Mouse (Mus musculus): ENCODE measurements at regions not wholly inside any gene's neighbourhood (a gene's known extent, or its start where the extent isn't known, plus 50 kb on each side); places are given as distances from the start of the nearest gene placed in this dataset.

DNA sequence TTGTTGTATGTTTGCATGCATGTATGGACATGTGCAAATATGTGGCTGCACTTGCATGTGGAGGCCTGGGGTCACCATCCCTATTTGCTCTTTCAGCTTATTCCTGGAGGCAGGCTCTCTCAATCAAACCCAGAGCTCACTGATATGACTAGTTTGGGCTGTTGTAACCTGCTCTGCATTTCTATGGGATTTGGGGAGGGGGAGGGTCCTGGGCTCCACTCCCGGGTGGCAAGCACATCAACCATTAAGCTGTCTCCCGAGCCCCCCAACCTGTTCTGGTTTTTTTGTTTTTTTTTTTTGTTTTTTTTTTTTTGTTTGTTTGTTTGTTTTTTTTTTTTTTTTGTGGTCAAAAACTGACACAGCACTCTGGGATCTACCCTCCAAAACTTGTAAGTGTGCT is 386.5 kb downstream of the Med13l start:
- WGBS = 30% methylated on average over 2 of the region's 2 CpGs
- ATAC-seq (ENCODE audit: insufficient read depth, low FRiP score, low TSS enrichment) (no peak), DNase-seq (ENCODE audit: low spot score) (no peak)
- Histone ChIP-seq H3K27me3 (ENCODE audit: control insufficient read depth, insufficient read depth, low read length) (no peaks in the 10 kb centered on the region; the same call in 1 of the 2 replicates), H3K4me2 (ENCODE audit: low read depth) (no peak overlapping the region), H3K4me3 (ENCODE audit: low read depth, low read length) (no peak overlapping the region), H3K27ac (ENCODE audit: low read depth, low read length) (no peak overlapping the region), H3K36me3 (ENCODE audit: control insufficient read depth, insufficient read depth, low read length) (no peaks in the 10 kb centered on the region), H3K4me1 (ENCODE audit: control insufficient read depth, insufficient read depth, low read length) (peaks cover 5% of the 10 kb centered on the region; the same call in 1 of the 2 replicates), H3K9me3 (ENCODE audit: control insufficient read depth, low read length) (no peaks in the 10 kb centered on the region), H3K9ac (ENCODE audit: low read length) (no peak overlapping the region)

DNA sequence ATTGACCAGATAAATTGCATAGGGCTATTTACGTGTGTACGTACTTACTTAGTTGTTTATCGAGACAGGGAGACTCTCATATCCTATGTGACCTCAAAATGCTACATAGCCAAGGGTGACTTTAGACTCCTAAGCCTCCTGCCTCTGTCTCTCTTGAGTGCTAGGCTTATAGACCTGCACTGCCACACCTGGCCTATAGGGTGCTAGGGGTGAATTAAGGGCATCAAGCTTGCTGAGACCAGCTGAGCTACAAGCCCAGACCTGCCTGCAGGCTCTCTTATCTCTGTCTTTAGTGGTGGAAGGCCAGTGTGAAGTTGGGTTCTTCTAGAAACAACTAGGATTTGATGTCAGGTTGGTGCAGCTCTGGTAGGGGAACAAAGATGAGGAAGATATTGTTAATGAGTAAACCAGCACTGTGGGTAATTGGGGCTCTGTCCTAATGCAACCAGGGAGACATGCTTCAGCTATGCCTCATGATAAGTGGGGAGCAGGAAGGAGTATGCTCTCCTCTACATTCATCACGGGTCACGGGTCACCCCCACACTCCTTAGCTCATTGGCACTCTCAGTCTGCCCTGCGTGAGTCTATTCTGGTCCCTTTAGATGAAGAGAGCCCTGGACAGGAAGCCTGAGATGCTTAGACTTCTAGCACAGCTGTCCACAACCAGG is 387.8 kb downstream of the Med13l start:
- ATAC-seq (ENCODE audit: insufficient read depth, low FRiP score, low TSS enrichment) (no peak), DNase-seq (ENCODE audit: low spot score) (no peak)
- Histone ChIP-seq H3K36me3 (ENCODE audit: control insufficient read depth, insufficient read depth, low read length) (no peaks in the 10 kb centered on the region), H3K27me3 (ENCODE audit: control insufficient read depth, insufficient read depth, low read length) (no peaks in the 10 kb centered on the region; the same call in 1 of the 2 replicates), H3K9ac (ENCODE audit: low read length) (no peak overlapping the region), H3K4me3 (ENCODE audit: low read depth, low read length) (no peak overlapping the region), H3K9me3 (ENCODE audit: control insufficient read depth, low read length) (no peaks in the 10 kb centered on the region), H3K4me2 (ENCODE audit: low read depth) (no peak overlapping the region), H3K27ac (ENCODE audit: low read depth, low read length) (no peak overlapping the region), H3K4me1 (ENCODE audit: control insufficient read depth, insufficient read depth, low read length) (peaks cover 5% of the 10 kb centered on the region; the same call in 1 of the 2 replicates)
- WGBS = 90% methylated on average over 6 of the region's 6 CpGs

DNA sequence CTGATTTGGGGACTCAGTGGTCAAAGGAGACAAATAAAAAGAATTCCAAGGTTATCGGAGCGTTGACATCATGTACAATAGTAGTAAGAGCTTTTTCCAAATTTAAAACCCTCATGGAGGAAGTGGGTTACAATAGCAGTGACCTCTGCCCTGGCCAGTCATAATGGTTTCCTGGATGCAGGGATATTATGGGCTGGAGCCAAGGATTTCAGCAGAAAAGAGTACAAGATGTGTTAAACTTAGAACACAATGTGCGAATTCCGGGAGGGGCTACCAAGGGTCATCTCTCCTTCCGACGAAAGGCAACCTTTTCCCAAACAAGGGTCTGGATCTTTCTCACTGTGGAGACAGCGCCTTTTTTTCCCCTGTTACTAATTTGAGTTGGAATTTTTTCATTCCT is 390.6 kb downstream of the Med13l start:
- H3K4me1 ChIP-seq (ENCODE audit: control insufficient read depth, insufficient read depth, low read length) = peaks cover 1% of the 10 kb centered on the region; the same call in 1 of the 2 replicates
- no peaks in the 10 kb centered on the region for H3K36me3 ChIP-seq (ENCODE audit: control insufficient read depth, insufficient read depth, low read length)
- no peaks in the 10 kb centered on the region for H3K9me3 ChIP-seq (ENCODE audit: control insufficient read depth, low read length)
- 75% methylated on average over 7 of the region's 7 CpGs for WGBS
- ATAC-seq (ENCODE audit: insufficient read depth, low FRiP score, low TSS enrichment) = no peak
- H3K27ac ChIP-seq (ENCODE audit: low read depth, low read length) = no peak overlapping the region
- H3K27me3 ChIP-seq (ENCODE audit: control insufficient read depth, insufficient read depth, low read length) = no peaks in the 10 kb centered on the region
- H3K9ac ChIP-seq (ENCODE audit: low read length) = no peak overlapping the region
- H3K4me2 ChIP-seq (ENCODE audit: low read depth) = no peak overlapping the region
- DNase-seq (ENCODE audit: low spot score) = no peak
- H3K4me3 ChIP-seq (ENCODE audit: low read depth, low read length) = no peak overlapping the region

DNA sequence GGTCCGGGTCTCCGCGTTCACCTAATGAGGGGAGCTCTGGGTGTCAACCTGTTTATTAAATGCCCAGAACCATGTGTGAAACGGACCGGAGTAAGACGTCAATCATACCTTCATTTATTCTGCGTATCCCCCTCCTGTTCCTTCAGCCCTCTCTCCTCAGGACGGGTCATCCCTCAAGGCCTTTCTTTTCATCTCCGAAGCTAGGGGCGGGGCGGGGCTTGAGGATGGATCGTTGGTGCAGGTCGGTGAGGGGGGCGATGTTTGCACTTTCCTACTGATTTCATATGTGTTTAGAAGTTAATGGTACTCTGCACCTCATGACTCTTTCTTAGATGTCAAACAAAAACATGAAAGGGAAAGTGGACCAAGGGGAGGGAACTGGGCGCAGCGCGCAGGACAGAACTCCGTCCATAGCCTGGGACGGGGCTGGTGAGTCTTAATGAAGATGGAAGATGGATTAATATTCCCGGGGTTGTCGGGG is 400.1 kb downstream of the Med13l start:
- WGBS = 67% methylated on average over 21 of the region's 21 CpGs
- ATAC-seq (ENCODE audit: insufficient read depth, low FRiP score, low TSS enrichment) (no peak), DNase-seq (ENCODE audit: low spot score) (no peak)
- Histone ChIP-seq H3K9ac (ENCODE audit: low read length) (no peak overlapping the region), H3K4me3 (ENCODE audit: low read depth, low read length) (no peak overlapping the region), H3K27ac (ENCODE audit: low read depth, low read length) (no peak overlapping the region), H3K36me3 (ENCODE audit: control insufficient read depth, insufficient read depth, low read length) (no peaks in the 10 kb centered on the region), H3K4me2 (ENCODE audit: low read depth) (no peak overlapping the region), H3K9me3 (ENCODE audit: control insufficient read depth, low read length) (no peaks in the 10 kb centered on the region), H3K27me3 (ENCODE audit: control insufficient read depth, insufficient read depth, low read length) (no peaks in the 10 kb centered on the region), H3K4me1 (ENCODE audit: control insufficient read depth, insufficient read depth, low read length) (no peaks in the 10 kb centered on the region)

DNA sequence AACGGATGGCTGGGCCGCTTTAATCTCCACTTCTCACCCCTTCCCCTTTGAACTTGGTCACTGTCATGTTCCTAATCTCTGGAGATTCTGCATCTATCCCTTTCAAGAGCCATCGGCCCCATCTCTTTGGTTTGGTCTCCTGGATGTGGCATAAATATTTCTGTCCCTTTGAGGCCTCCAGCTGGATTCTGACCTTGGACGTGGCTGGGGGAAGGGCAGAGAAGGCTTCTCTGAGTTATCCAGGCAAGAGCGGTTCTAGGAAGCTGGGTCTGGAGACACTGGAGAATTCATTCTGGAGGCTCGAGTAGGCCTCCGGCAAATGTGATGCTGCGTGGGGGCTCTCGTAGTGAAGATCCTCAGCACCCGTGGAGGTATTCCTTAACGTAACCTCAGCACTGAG is 400.6 kb downstream of the Med13l start:
- H3K4me1 ChIP-seq (ENCODE audit: control insufficient read depth, insufficient read depth, low read length) = no peaks in the 10 kb centered on the region
- no peak overlapping the region for H3K9ac ChIP-seq (ENCODE audit: low read length)
- no peaks in the 10 kb centered on the region for H3K36me3 ChIP-seq (ENCODE audit: control insufficient read depth, insufficient read depth, low read length)
- no peak overlapping the region for H3K4me3 ChIP-seq (ENCODE audit: low read depth, low read length)
- WGBS = 79% methylated on average over 11 of the region's 11 CpGs
- no peaks in the 10 kb centered on the region for H3K27me3 ChIP-seq (ENCODE audit: control insufficient read depth, insufficient read depth, low read length)
- H3K4me2 ChIP-seq (ENCODE audit: low read depth) = no peak overlapping the region
- H3K27ac ChIP-seq (ENCODE audit: low read depth, low read length) = no peak overlapping the region
- DNase-seq (ENCODE audit: low spot score) (no peak), ATAC-seq (ENCODE audit: insufficient read depth, low FRiP score, low TSS enrichment) (no peak)
- no peaks in the 10 kb centered on the region for H3K9me3 ChIP-seq (ENCODE audit: control insufficient read depth, low read length)

DNA sequence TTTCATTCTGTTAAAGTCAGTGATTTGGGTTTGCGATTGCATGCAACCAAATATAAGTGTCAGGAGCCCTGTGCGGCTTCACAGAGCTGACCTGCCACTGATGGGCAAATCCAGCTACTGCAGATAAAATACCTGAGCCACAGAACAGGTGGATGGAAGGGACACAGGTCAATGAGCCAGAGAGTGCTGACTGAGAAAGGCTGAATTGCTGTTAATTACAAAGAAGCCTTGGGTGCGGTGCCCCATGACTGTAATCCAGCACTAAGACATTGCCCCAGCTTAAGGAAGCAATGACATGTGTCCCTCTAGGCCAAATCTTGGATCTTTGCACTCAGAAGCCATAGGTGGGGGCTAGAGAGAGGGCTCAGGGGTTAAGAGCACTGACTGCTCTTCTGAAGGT is 401.7 kb downstream of the Med13l start:
- H3K4me2 ChIP-seq (ENCODE audit: low read depth) = no peak overlapping the region
- no peak for ATAC-seq (ENCODE audit: insufficient read depth, low FRiP score, low TSS enrichment)
- no peaks in the 10 kb centered on the region for H3K9me3 ChIP-seq (ENCODE audit: control insufficient read depth, low read length)
- no peaks in the 10 kb centered on the region for H3K27me3 ChIP-seq (ENCODE audit: control insufficient read depth, insufficient read depth, low read length)
- H3K4me1 ChIP-seq (ENCODE audit: control insufficient read depth, insufficient read depth, low read length) = no peaks in the 10 kb centered on the region
- 91% methylated on average over 3 of the region's 3 CpGs for WGBS
- H3K4me3 ChIP-seq (ENCODE audit: low read depth, low read length) = no peak overlapping the region
- H3K27ac ChIP-seq (ENCODE audit: low read depth, low read length) = no peak overlapping the region
- no peak for DNase-seq (ENCODE audit: low spot score)
- H3K36me3 ChIP-seq (ENCODE audit: control insufficient read depth, insufficient read depth, low read length) = no peaks in the 10 kb centered on the region
- H3K9ac ChIP-seq (ENCODE audit: low read length) = no peak overlapping the region

DNA sequence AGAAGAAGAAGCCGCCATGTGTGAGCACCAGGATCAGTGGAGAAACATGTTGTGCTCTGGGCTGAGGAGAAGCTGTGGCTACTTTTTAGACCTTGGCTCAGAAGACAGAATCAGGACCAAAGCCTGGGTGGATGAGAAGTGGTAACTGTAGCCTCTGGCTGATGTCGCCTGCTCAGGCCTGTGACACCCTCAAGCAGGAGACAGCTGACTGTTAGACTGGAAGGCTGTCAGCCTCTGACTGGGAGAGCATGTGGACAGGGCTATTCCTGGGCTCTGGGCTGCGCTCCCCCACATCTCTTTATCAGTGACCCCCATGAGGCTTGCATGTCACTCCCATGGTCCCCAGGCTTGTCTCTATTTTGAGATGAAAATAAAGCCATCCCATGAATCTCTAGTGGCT is 402.5 kb downstream of the Med13l start:
- Histone ChIP-seq H3K4me1 (ENCODE audit: control insufficient read depth, insufficient read depth, low read length) (no peaks in the 10 kb centered on the region), H3K9me3 (ENCODE audit: control insufficient read depth, low read length) (no peaks in the 10 kb centered on the region), H3K4me2 (ENCODE audit: low read depth) (no peak overlapping the region), H3K36me3 (ENCODE audit: control insufficient read depth, insufficient read depth, low read length) (no peaks in the 10 kb centered on the region), H3K27ac (ENCODE audit: low read depth, low read length) (no peak overlapping the region), H3K9ac (ENCODE audit: low read length) (no peak overlapping the region), H3K27me3 (ENCODE audit: control insufficient read depth, insufficient read depth, low read length) (no peaks in the 10 kb centered on the region), H3K4me3 (ENCODE audit: low read depth, low read length) (no peak overlapping the region)
- no peak for ATAC-seq (ENCODE audit: insufficient read depth, low FRiP score, low TSS enrichment)
- 90% methylated on average over 3 of the region's 3 CpGs for WGBS
- DNase-seq (ENCODE audit: low spot score) = no peak

DNA sequence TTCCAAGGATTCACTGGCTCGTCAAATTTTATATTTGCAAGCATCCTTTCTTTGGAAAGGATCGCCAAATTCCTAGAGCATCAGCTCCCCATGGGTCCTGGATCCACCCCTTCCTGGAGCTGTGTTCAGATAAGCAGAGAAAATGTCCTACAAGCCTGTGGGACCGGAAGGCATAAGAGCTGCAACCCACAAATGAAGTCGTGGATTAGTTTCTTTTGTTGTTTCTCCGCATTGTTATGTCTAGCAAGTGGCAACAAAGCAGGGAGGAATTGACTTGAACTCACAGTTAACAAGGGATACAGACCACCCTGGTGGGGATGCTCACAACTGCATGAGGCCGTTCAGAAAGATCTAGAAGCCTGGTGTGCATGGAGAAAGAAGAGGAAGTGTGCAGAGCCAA is 406.4 kb downstream of the Med13l start:
- DNase-seq (ENCODE audit: low spot score) (no peak), ATAC-seq (ENCODE audit: insufficient read depth, low FRiP score, low TSS enrichment) (no peak)
- Histone ChIP-seq H3K4me1 (ENCODE audit: control insufficient read depth, insufficient read depth, low read length) (no peaks in the 10 kb centered on the region), H3K27me3 (ENCODE audit: control insufficient read depth, insufficient read depth, low read length) (no peaks in the 10 kb centered on the region), H3K36me3 (ENCODE audit: control insufficient read depth, insufficient read depth, low read length) (no peaks in the 10 kb centered on the region), H3K27ac (ENCODE audit: low read depth, low read length) (no peak overlapping the region), H3K4me3 (ENCODE audit: low read depth, low read length) (no peak overlapping the region), H3K9ac (ENCODE audit: low read length) (no peak overlapping the region), H3K4me2 (ENCODE audit: low read depth) (no peak overlapping the region), H3K9me3 (ENCODE audit: control insufficient read depth, low read length) (no peaks in the 10 kb centered on the region)
- 69% methylated on average over 6 of the region's 6 CpGs for WGBS

DNA sequence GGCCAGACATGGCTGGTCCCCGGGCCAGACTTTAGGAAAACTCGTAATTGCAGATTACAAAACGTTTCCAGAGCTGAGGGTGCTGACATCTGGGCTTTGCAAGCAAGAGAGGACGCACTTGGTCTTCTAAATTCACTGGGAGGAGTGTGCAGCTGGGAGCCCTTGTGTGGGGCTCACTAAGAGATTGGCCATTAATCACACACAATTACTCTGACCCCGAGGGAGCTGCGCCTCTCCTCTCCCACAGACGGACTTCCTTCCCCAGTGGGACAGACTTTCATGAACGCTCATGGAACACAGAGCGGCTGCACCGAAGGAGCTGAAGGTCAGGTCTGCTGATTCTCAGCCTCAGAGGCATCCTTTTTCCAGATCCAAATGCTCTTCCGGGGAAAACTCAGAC is 407.2 kb downstream of the Med13l start:
- WGBS = 62% methylated on average over 11 of the region's 11 CpGs
- Histone ChIP-seq H3K9ac (ENCODE audit: low read length) (no peak overlapping the region), H3K9me3 (ENCODE audit: control insufficient read depth, low read length) (no peaks in the 10 kb centered on the region), H3K4me2 (ENCODE audit: low read depth) (no peak overlapping the region), H3K36me3 (ENCODE audit: control insufficient read depth, insufficient read depth, low read length) (no peaks in the 10 kb centered on the region), H3K27me3 (ENCODE audit: control insufficient read depth, insufficient read depth, low read length) (no peaks in the 10 kb centered on the region), H3K4me1 (ENCODE audit: control insufficient read depth, insufficient read depth, low read length) (no peaks in the 10 kb centered on the region), H3K4me3 (ENCODE audit: low read depth, low read length) (no peak overlapping the region), H3K27ac (ENCODE audit: low read depth, low read length) (no peak overlapping the region)
- no peak for DNase-seq (ENCODE audit: low spot score)
- ATAC-seq (ENCODE audit: insufficient read depth, low FRiP score, low TSS enrichment) = no peak

All from neural tube, embryonic 11.5 days (tissue).